Mouse (Mus musculus) Muller cell, postnatal 12 days (primary cell): Measurements from ENCODE around the gene Gse1.

Experiments used
- DNase-seq: peaks from one replicate; pipeline ENCODE4 v3.0.0-alpha.2; 2015; ENCODE audit errors: inconsistent ontology term

Gse1 gene

GRCm38 (mm10) chr8:120421638-120422037 lies 193.4 kb downstream of the Gse1 start:
- DNase-seq, result no peak

GRCm38 (mm10) chr8:120422236-120422635 lies 194.0 kb downstream of the Gse1 start:
- no peak for DNase-seq

GRCm38 (mm10) chr8:120423576-120423975 lies 195.3 kb downstream of the Gse1 start:
- DNase-seq, result no peak

GRCm38 (mm10) chr8:120424829-120425198 lies 196.6 kb downstream of the Gse1 start:
- no peak for DNase-seq

GRCm38 (mm10) chr8:120425199-120425941 lies 197.1 kb downstream of the Gse1 start:
- peak; percentile 88 for DNase-seq

- DNase-seq, result no peak
Observed at GRCm38 (mm10) chr8:120426105-120426504, 197.8 kb downstream of the Gse1 start.

GRCm38 (mm10) chr8:120426622-120427385 lies 198.5 kb downstream of the Gse1 start:
- peak; percentile 46 for DNase-seq

- no peak for DNase-seq
Observed at GRCm38 (mm10) chr8:120428492-120428891, 200.2 kb downstream of the Gse1 start.

GRCm38 (mm10) chr8:120429116-120429515 lies 200.9 kb downstream of the Gse1 start:
- no peak for DNase-seq

GRCm38 (mm10) chr8:120431042-120431441 lies 202.8 kb downstream of the Gse1 start:
- no peak for DNase-seq

GRCm38 (mm10) chr8:120432438-120432837 lies 204.2 kb downstream of the Gse1 start:
- DNase-seq, result no peak

- DNase-seq, result no peak
Observed at GRCm38 (mm10) chr8:120433143-120433542, 204.9 kb downstream of the Gse1 start.

GRCm38 (mm10) chr8:120433734-120434133 lies 205.5 kb downstream of the Gse1 start:
- DNase-seq, result no peak

- no peak for DNase-seq
Observed at GRCm38 (mm10) chr8:120435781-120436180, 207.5 kb downstream of the Gse1 start.

GRCm38 (mm10) chr8:120436491-120437030 lies 208.3 kb downstream of the Gse1 start:
- DNase-seq, result no peak

GRCm38 (mm10) chr8:120437207-120437606 lies 209.0 kb downstream of the Gse1 start:
- no peak for DNase-seq

GRCm38 (mm10) chr8:120437666-120438395 lies 209.6 kb downstream of the Gse1 start:
- DNase-seq, result no peak

GRCm38 (mm10) chr8:120439309-120439708 lies 211.1 kb downstream of the Gse1 start:
- DNase-seq, result no peak

- no peak for DNase-seq
Observed at GRCm38 (mm10) chr8:120440739-120441138, 212.5 kb downstream of the Gse1 start.

GRCm38 (mm10) chr8:120441637-120442036 lies 213.4 kb downstream of the Gse1 start:
- DNase-seq, result no peak

- no peak for DNase-seq
Observed at GRCm38 (mm10) chr8:120442306-120443003, 214.2 kb downstream of the Gse1 start.

- DNase-seq, result no peak
Observed at GRCm38 (mm10) chr8:120445249-120445648, 217.0 kb downstream of the Gse1 start.
